9 mouse cellular contexts compared by ENCODE assay signal in genomic region chr2:24521430-24522226, GRCm38 (mm10). TPM values are rescaled to one million over a fixed set of nuclear protein-coding genes. Genes with fewer than 3 reads are reported as not detected.
DNase-seq lines count a peak whose midpoint lies in the region; ATAC-seq and TF ChIP-seq lines count a peak whose summit lies in the region.
"Had no signal": no experiment of that assay in that cellular context is flagged by ENCODE, and none has a peak within 500 bp of the region (broad histone marks: within the 10 kb centered on the region; RNA-seq: fewer than 3 reads in every experiment).

No protein-coding gene starts in this region.

- no peaks in the 10 kb centered on the region for H3K9me3 ChIP-seq in midbrain, embryonic 14.5 days (ENCODE audit: control insufficient read depth, low read length)

- 3% methylated on average over 33 of the region's 33 CpGs for WGBS in heart, adult 2 months
- WGBS in midbrain, embryonic 14.5 days, result 1% methylated on average over 33 of the region's 33 CpGs

- H3K9ac ChIP-seq in heart, adult 2 months (ENCODE audit: low read depth, low read length), result peak overlapping the region; percentile 33
- H3K9ac ChIP-seq in midbrain, embryonic 14.5 days (replicated peaks; ENCODE audit: low read length), result peak overlapping the region; percentile 51

- DNase-seq in heart, adult 2 months, result no peak
- no peak for DNase-seq in heart, adult 11 months
- DNase-seq in WW6 (ENCODE audit: low read depth, low spot score) (peak; percentile 13), MN1 (ENCODE audit: low spot score) (no peak)
- DNase-seq in kidney, postnatal 14 days, result peak; percentile 45
- DNase-seq in midbrain, embryonic 14.5 days, result peak; percentile 77
- no peak for DNase-seq in B cell, adult 2 months

- TF ChIP-seq CTCF in heart, adult 2 months (IDR thresholded peaks at IDR 0.05), result no peak

- no peaks in the 10 kb centered on the region; the same call in 1 of the 2 replicates for H3K4me1 ChIP-seq in heart, adult 2 months (ENCODE audit: control insufficient read depth, insufficient read depth, low read length)
- 0 out of 2 replicates have a peak, but pooled peaks cover 4% of the 10 kb centered on the region for H3K4me1 ChIP-seq in midbrain, embryonic 14.5 days (ENCODE audit: control insufficient read depth, insufficient read depth, low read length)

- no peak for TF ChIP-seq POLR2A in heart, adult 2 months (IDR thresholded peaks at IDR 0.05; ENCODE audit: insufficient read depth, low read depth, low read length)

- no peak overlapping the region for H3K27ac ChIP-seq in heart, adult 2 months
- peak overlapping the region; percentile 41; the same call in 1 of the 2 replicates for H3K27ac ChIP-seq in midbrain, embryonic 14.5 days (replicated peaks; ENCODE audit: low read depth, low read length)

- H3K4me3 ChIP-seq in heart, adult 2 months, result no peak overlapping the region
- peak overlapping the region; percentile 43 for H3K4me3 ChIP-seq in midbrain, embryonic 14.5 days (replicated peaks; ENCODE audit: low read depth, low read length)

- peak overlapping the region; percentile 81 for H3K4me2 ChIP-seq in midbrain, embryonic 14.5 days (ENCODE audit: low read length)

- intact Hi-C loops in heart, adult 2 months (cut with DNase I), result no loop called here

- H3K79me2 ChIP-seq in heart, adult 2 months (replicated peaks; ENCODE audit: control insufficient read depth, insufficient read depth, low read length), result no peaks in the 10 kb centered on the region

- 0 out of 2 replicates have a peak, but pooled peaks have one; percentile 17 for ATAC-seq in granulocyte monocyte progenitor cell, adult 5-6 weeks (replicated peaks; ENCODE audit: poor library complexity, severe bottlenecking)
- peak; percentile 82 for ATAC-seq in midbrain, embryonic 14.5 days (ENCODE audit: low FRiP score, low TSS enrichment)

- no peaks in the 10 kb centered on the region; the same call in 1 of the 2 replicates for H3K27me3 ChIP-seq in heart, adult 2 months (ENCODE audit: control insufficient read depth, insufficient read depth, low read length)
- H3K27me3 ChIP-seq in midbrain, embryonic 14.5 days (ENCODE audit: control insufficient read depth, insufficient read depth, low read length), result no peaks in the 10 kb centered on the region

- no peak for TF ChIP-seq EP300 in heart, adult 2 months (IDR thresholded peaks at IDR 0.05; ENCODE audit: insufficient read depth, low read depth, low read length)

- no peaks in the 10 kb centered on the region for H3K36me3 ChIP-seq in heart, adult 2 months (ENCODE audit: control insufficient read depth, insufficient read depth, low read length)
- no peaks in the 10 kb centered on the region for H3K36me3 ChIP-seq in midbrain, embryonic 14.5 days (ENCODE audit: control insufficient read depth, insufficient read depth, low read length)

RNA-seq across cellular contexts. Expression of gene Pax8, which starts 46.2 kb away (rescaled TPM):
- not detected for total RNA-seq in heart, adult 2 months (2021)
- not detected in 2 replicates for polyA plus RNA-seq in heart, adult 2 months (2012; rRNA removed)
- 1.0 TPM in 1 of 2 replicates, not detected in the other for total RNA-seq in granulocyte monocyte progenitor cell, adult 5-6 weeks (2014; fragmentation: Nextera tagmentation)
- total RNA-seq in granulocyte monocyte progenitor cell, adult 5-6 weeks (2017), result 0.34 TPM in 1 of 2 replicates, not detected in the other
- 4.5 and 5.4 TPM in 2 replicates for polyA plus RNA-seq in midbrain, embryonic 14.5 days (2014; fragmentation: Nextera tagmentation; extraction: Ambion mirVana)
- total RNA-seq: hematopoietic stem cell, adult 5-6 weeks had no signal

Comparison
In these comparisons a context has a peak if more than half of its experiments do, and no peak if none do; other contexts are left out.
1. DNase-seq: peak in WW6 (single experiment), kidney, postnatal 14 days (single experiment) and midbrain, embryonic 14.5 days (single experiment); none in heart, adult 2 months (0 of 2), heart, adult 11 months (single experiment), MN1 (single experiment) and B cell, adult 2 months (0 of 2).